Mouse (Mus musculus): Measurements from ENCODE around the gene Sf3a3. TPM values are rescaled to one million over a fixed set of nuclear protein-coding genes. Genes with fewer than 3 reads are reported as not detected.

Sf3a3 gene
- total RNA-seq, 4 experiments from 2014 or later = 15.5 to 17.3 (median 16.5) TPM

- no peak for DNase-seq (ENCODE audit: low spot score)
These were observed 24.2 kb downstream of the Sf3a3 start for GRCm38 (mm10) chr4:124738783-124739182.

GRCm38 (mm10) chr4:124741376-124742343 is 27.1 kb downstream of the Sf3a3 start, which contains the start of gene Inpp5b:
TSS of gene Inpp5b (plus strand) at chr4:124741850.
- DNase-seq (ENCODE audit: low spot score) = peak; percentile 88

DNA sequence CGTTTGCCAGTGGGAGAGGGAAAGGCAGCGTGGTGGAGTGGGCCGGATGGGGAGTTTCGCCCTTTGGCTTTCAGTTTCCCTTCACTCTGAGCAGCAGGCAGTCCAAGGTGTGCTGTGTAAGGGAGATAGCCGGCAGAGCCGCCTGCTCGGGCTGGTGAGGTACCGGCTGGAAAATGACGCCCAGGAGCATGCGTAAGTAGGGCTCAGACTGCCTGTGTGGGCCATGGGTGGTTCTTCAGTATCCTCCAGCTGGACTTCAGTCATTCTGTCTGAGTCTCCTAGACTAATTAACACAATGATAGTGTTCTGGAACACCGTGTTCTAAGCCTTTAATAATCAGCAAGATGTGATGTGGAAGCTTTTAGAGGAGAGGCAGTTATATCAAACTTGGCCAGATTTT is 28.3 kb downstream of the Sf3a3 start:
- DNase-seq (ENCODE audit: low spot score) = no peak

DNA sequence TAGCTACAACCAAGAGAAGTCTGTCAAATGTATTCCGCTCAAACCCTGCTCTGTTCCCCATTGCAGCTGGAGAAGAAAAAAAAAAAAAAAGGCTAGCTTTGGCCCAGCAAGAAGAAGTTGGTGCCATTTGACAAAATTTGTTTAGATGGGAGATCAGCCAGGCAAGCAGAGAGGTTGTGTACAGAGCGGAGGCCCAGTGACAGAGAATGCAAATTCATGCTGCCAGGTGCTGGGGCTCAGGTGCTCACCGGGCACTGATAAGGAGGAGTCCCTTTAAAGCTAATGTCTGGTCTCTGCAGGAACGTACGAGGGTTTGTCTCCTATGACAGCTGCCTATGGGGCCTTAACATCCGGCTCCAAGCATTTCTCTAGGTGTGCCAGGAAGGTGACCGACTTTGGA is 32.0 kb downstream of the Sf3a3 start:
- no peak for DNase-seq (ENCODE audit: low spot score)

GRCm38 (mm10) chr4:124747851-124748250 is 33.3 kb downstream of the Sf3a3 start:
- DNase-seq (ENCODE audit: low spot score) = no peak

DNA sequence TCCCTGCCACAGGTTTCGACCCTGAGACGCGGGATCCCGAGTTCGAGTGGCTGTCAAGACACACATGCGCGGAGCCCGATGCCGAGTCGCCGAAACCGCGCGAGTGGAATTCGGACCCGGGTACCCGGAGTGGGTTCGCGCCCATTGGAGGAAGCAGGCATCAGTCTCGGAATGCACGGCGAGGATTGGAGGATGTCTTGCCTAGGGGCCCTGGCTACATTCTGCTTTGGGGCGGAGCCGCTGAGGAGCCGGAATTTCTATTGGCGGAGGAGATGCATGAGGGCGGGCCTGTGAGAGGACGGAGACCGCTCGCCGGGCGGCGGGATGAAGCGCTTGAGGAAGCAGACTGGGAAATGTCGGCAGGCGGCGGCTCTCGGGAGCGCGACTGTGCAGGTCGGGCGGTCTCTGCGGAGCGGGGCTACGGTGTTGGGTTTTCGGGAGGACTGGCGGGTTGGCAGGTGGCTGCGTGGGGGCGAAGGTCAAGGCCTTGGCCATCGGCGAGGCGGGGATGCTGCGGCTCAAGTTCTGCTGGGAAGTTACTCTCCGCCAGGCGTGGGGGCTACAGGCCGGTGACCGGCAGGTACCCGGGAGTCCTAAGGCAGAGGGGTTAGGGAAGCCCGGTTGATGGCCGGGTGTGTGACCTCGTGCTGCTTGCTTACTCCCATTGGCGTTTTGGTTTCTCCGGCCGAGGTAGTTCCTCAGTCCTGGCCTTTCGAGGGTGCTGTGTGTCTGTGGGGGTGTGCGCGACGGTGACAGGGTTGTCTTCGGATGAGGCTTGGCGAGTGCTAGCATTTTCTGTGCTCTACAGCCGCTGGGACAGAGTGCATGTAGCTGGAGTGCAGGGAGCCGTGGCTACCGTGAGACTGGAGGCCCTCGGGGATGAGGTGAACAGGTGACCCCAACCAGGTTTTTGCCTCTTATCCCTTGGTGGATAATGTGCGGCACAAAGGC is 37.0 kb downstream of the Sf3a3 start:
- peak; percentile 99 for DNase-seq (ENCODE audit: low spot score)

- no peak for DNase-seq (ENCODE audit: low spot score)
These were observed 38.0 kb downstream of the Sf3a3 start for GRCm38 (mm10) chr4:124752281-124753199.

GRCm38 (mm10) chr4:124755526-124755925 is 41.0 kb downstream of the Sf3a3 start:
- no peak for DNase-seq (ENCODE audit: low spot score)

DNA sequence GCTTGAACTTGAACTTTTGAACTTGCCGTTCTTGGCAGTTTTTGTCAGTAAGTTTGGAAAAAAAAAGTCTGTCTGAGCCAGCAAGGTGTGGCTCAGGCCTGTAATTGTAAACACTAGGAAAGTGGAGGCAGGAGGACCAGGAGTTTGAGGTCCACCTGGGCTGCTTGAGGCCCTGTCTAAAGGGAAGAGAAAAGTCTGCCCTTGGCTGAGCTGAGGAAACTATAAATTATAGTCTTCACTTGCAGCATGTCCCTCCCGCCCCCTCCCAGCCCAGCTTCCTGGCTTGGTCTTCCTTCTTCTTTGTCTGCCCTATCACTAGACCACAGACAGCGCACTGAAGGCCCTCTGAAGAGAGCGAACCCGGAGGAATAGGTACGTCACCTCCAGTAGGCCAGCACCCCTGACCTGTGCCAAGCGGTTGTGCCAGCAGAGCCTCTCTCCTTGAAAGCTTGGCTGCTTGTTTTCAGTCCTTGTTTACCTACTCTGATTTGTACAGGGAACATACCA is 44.8 kb downstream of the Sf3a3 start:
- DNase-seq (ENCODE audit: low spot score) = no peak

GRCm38 (mm10) chr4:124761201-124761600 is 46.6 kb downstream of the Sf3a3 start:
- DNase-seq (ENCODE audit: low spot score) = no peak

DNA sequence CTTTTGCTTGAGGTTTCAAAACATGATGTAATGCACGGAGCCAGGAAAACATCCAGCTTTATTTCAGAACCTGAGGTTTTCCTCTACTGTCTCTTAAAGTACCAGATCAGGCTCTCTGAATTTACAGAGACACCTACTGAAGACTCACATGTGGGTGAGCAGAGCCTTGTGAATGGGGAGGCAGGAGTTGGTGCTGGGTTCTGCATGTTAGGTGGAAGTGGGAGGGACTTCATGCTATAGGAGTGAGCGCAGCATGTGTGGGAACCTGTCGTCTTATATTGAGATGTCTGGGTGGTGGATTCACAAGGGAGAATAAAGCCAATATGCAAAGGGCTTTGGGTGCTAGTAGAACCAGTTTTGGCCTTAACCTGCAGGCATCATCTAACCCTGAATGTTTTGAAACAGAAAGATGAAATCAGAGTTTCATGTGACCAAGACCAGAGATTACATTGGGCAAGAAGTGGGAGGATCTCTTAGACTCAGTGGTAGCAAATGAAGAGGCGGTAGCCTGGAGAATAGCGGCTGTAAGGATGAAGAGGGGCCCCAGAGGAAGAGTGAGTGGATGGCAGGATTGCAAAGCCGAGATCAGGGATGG is 48.4 kb downstream of the Sf3a3 start:
- DNase-seq (ENCODE audit: low spot score) = no peak

GRCm38 (mm10) chr4:124765802-124766565 is 51.4 kb downstream of the Sf3a3 start:
- no peak for DNase-seq (ENCODE audit: low spot score)

GRCm38 (mm10) chr4:124766566-124766940 is 52.0 kb downstream of the Sf3a3 start:
- DNase-seq (ENCODE audit: low spot score) = no peak

DNA sequence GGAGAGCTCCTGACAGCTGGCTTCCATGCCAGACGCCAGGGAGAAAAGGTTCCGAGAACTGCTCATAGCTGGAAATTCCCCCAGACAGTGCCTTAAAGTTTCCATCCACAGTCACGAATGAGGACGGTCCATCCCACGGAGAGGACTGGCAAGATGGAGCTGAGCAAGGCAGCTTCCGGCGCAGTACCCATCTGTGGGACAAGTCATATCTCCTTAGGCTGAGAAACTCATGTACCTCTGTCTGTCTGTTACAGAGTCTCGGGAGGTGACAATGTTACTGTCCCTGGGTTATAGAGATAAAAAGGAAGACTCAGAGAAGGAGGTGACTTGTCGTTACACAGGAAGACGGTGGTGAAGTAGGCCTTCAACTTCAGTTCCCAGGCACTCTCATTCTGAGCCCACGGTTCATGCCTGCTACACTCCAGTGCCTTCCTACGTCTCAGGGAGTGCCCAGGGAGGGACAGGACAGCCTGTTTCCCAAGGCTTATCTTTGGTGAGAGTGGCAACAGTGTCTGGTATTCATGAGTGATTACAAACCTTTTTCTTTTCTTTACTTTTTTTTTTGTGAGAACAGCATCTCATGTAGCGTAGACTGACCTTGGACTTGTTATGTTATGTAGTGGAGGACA is 54.5 kb downstream of the Sf3a3 start:
- DNase-seq (ENCODE audit: low spot score) = no peak

- no peak for DNase-seq (ENCODE audit: low spot score)
These were observed 56.0 kb downstream of the Sf3a3 start for GRCm38 (mm10) chr4:124770624-124771023.

- DNase-seq (ENCODE audit: low spot score) = no peak
These were observed 57.5 kb downstream of the Sf3a3 start for GRCm38 (mm10) chr4:124772125-124772524.

- no peak for DNase-seq (ENCODE audit: low spot score)
These were observed 58.9 kb downstream of the Sf3a3 start for GRCm38 (mm10) chr4:124773449-124773848.

DNA sequence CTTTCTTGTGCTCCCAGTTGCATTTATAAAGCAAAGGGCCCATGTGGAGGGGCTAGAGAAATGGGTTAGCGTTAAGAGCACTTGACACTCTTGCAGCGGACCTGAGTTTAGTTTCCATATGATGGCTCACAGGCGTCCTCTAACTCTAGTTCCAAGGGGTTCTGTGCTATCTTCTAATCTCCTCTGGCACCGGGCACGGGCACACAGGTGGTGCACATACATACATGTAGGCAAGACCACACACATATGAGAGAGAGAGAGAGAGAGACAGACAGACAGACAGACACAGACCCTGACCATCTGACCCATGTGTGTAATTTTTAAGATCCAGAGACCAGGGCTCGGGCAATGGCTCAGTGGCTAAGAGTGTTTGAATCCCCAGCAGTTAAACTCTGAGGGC is 59.4 kb downstream of the Sf3a3 start:
- DNase-seq (ENCODE audit: low spot score) = no peak

DNA sequence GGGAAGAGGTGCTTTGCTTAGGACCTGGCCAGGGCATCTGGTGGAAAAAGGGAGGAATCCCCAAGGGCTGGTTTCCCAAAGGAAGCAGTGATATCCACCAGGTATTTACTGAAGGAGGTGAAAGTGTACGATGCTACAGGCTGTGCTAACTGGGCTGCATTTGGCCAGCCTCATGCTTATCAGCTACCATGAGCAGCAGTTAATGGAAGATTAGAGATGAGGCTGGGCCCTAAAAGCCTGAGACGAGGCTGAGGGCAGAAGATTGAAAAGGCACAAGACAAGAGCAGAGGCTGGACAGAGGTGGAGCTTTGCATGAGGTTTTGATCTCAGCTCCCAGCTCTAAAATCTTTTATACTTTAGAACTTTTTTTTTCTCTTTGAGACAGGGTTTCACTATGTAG is 59.9 kb downstream of the Sf3a3 start:
- no peak for DNase-seq (ENCODE audit: low spot score)
